Comparison of ENCODE assay signal across 7 mouse cellular contexts in the genomic region with DNA sequence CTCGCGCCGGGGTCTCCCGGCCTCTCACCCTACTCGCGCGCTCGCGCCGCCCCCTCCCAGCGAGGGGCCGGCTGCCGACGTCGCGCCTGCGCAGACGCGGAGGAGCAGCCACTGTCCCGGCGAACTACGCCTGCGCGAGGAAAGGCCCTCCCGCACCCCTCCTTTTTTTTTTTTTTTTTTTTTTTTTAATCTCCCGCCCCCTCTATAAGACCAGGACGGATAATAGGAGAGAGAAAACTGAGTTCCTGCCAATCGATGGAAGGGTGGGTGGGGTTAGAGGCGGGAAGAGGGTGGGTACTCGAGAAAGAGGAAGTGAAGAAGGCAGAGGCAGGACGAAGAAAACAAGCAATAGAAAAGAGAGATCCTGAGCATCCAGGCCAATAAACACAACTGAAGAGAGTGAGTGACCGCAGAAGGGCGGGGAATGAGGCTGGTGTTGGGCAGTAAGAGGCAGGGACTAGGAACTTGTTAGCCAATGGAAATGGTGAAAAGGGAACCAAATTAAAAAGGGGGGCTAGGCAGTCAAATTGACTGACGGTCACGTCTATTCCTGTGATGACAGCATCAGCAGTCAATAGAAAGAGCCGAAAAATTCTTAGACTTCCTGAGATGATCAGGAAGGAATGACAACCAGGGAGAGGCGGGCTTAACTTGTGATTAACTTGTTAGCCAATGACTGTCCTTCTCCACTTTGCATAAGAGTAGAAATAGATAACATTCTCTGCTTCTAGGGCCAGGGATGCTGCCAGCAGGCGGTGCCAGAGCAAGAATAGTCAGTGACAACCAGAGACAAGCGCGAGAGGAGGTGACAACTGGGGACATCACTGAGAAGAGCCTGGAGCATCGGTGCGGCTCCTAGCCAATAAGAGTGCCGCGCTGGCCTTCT. TPM values are rescaled to one million over a fixed set of nuclear protein-coding genes. Genes with fewer than 3 reads are reported as not detected.
DNase-seq lines count a peak whose midpoint lies in the region; ATAC-seq lines count a peak whose summit lies in the region.

Gene Mylpf, plus strand, starts transcription at position 338 of the 886 bp plus-strand sequence.

- H3K9ac ChIP-seq in embryonic facial prominence, embryonic 11.5 days (replicated peaks; ENCODE audit: low read length): peak within 1 kb of the TSS; percentile 89
- H3K9ac ChIP-seq in midbrain, embryonic 13.5 days (replicated peaks): peak within 1 kb of the TSS; percentile 98

- H3K4me3 ChIP-seq in embryonic facial prominence, embryonic 11.5 days (ENCODE audit: low read depth, low read length): peak within 1 kb of the TSS; percentile 92
- peak within 1 kb of the TSS; percentile 90 for H3K4me3 ChIP-seq in limb, embryonic 10.5 days
- peak within 1 kb of the TSS; percentile 93 for H3K4me3 ChIP-seq in midbrain, embryonic 13.5 days (replicated peaks)

- no peaks in the 10 kb centered on the region; the same call in 1 of the 2 replicates for H3K4me1 ChIP-seq in embryonic facial prominence, embryonic 11.5 days (ENCODE audit: control insufficient read depth, insufficient read depth, low read length)
- peaks cover 37% of the 10 kb centered on the region for H3K4me1 ChIP-seq in limb, embryonic 10.5 days
- H3K4me1 ChIP-seq in midbrain, embryonic 13.5 days (replicated peaks): peaks cover 41% of the 10 kb centered on the region

- no peaks in the 10 kb centered on the region; the same call in 1 of the 2 replicates for H3K36me3 ChIP-seq in embryonic facial prominence, embryonic 11.5 days (replicated peaks; ENCODE audit: control insufficient read depth, insufficient read depth, low read depth, low read length)
- H3K36me3 ChIP-seq in limb, embryonic 10.5 days: peaks cover 16% of the 10 kb centered on the region
- H3K36me3 ChIP-seq in midbrain, embryonic 13.5 days: peaks cover 11% of the 10 kb centered on the region; the same call in 1 of the 2 replicates

- peak; percentile 96 for DNase-seq in adrenal gland, postnatal 14 days
- peak; percentile 94 for DNase-seq in embryonic facial prominence, embryonic 11.5 days (ENCODE audit: low spot score)
- peak; percentile 99 for DNase-seq in kidney, adult 11 months
- peak; percentile 96 for DNase-seq in limb, embryonic 10.5 days (ENCODE audit: low spot score)
- peak; percentile 89 for DNase-seq in spleen, adult 12 weeks (ENCODE audit: low spot score)

- peak within 1 kb of the TSS; percentile 89 for H3K4me2 ChIP-seq in embryonic facial prominence, embryonic 11.5 days (ENCODE audit: low read depth, low read length)
- peak within 1 kb of the TSS; percentile 99 for H3K4me2 ChIP-seq in midbrain, embryonic 13.5 days (replicated peaks)

- peak; percentile 94 for ATAC-seq in embryonic facial prominence, embryonic 11.5 days (replicated peaks; ENCODE audit: insufficient number of reproducible peaks, low FRiP score, low TSS enrichment, low read depth)
- peak; percentile 73 for ATAC-seq in granulocyte monocyte progenitor cell, adult 5-6 weeks (replicated peaks; ENCODE audit: poor library complexity, severe bottlenecking)
- ATAC-seq in midbrain, embryonic 13.5 days: peak; percentile 97

- peak within 1 kb of the TSS; percentile 71 for H3K27ac ChIP-seq in embryonic facial prominence, embryonic 11.5 days (replicated peaks; ENCODE audit: low read depth, low read length)
- peak within 1 kb of the TSS; percentile 96 for H3K27ac ChIP-seq in limb, embryonic 10.5 days
- H3K27ac ChIP-seq in midbrain, embryonic 13.5 days: peak within 1 kb of the TSS; percentile 87

- no peaks in the 10 kb centered on the region for H3K27me3 ChIP-seq in embryonic facial prominence, embryonic 11.5 days (ENCODE audit: control insufficient read depth, insufficient read depth, low read length)
- peaks cover 13% of the 10 kb centered on the region for H3K27me3 ChIP-seq in limb, embryonic 10.5 days (ENCODE audit: low read depth, poor library complexity, severe bottlenecking)
- H3K27me3 ChIP-seq in midbrain, embryonic 13.5 days: no peaks in the 10 kb centered on the region

- no peaks in the 10 kb centered on the region for H3K9me3 ChIP-seq in embryonic facial prominence, embryonic 11.5 days (replicated peaks; ENCODE audit: control insufficient read depth, low read length)
- H3K9me3 ChIP-seq in limb, embryonic 10.5 days (replicated peaks): no peaks in the 10 kb centered on the region
- 0 out of 2 replicates have a peak, but pooled peaks cover 2% of the 10 kb centered on the region for H3K9me3 ChIP-seq in midbrain, embryonic 13.5 days

- under 1% methylated on average over 42 of the region's 44 CpGs for WGBS in embryonic facial prominence, embryonic 11.5 days
- WGBS in limb, embryonic 10.5 days: 1% methylated on average over 44 of the region's 44 CpGs
- WGBS in midbrain, embryonic 13.5 days: under 1% methylated on average over 44 of the region's 44 CpGs

RNA-seq across cellular contexts. Expression of gene Mylpf, which starts in this region (rescaled TPM):
- total RNA-seq in adrenal gland, postnatal 14 days (2021): 4.3 and 4.9 TPM in 2 replicates
- 19.8 and 22.8 TPM in 2 replicates for polyA plus RNA-seq in embryonic facial prominence, embryonic 11.5 days (2014; fragmentation: Nextera tagmentation; extraction: Ambion mirVana)
- total RNA-seq in granulocyte monocyte progenitor cell, adult 5-6 weeks (2014; fragmentation: Nextera tagmentation): 9.1 and 25.5 TPM in 2 replicates
- total RNA-seq in granulocyte monocyte progenitor cell, adult 5-6 weeks (2017): 1.2 and 4.3 TPM in 2 replicates
- polyA plus RNA-seq in limb, embryonic 10.5 days (2016; fragmentation: Nextera tagmentation; extraction: Ambion mirVana): 8.8 and 13.1 TPM in 2 replicates
- polyA plus RNA-seq in midbrain, embryonic 13.5 days (2015; fragmentation: Nextera tagmentation; extraction: Ambion mirVana): 8.5 and 9.0 TPM in 2 replicates

Comparison
In these comparisons a context has a peak if more than half of its experiments do, and no peak if none do; other contexts are left out.
1. Peak in every context shown above with its lines: DNase-seq, ATAC-seq, H3K4me3 ChIP-seq and H3K27ac ChIP-seq.